Mouse (Mus musculus): Measurements from ENCODE around the gene Stag2.

DNA sequence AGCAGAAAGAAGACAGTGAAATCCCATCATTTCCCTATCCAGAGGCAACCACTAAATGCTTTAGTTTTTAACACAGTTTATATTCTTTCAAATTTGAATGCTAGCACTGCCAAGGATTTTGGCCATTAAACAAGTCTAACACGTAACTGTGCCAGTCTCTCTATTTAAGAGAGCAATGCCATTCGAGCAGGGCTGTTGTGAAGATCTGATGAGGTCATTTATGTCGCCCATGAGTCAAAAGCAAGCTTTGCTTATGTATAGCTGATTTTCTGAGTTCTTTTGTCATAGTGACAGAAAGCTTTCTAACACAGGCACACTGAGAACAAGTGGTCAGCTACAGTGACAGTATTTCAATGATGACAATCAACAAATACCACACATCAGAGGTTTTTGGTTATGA is 175.7 kb downstream of the Stag2 start:
- TF ChIP-seq POLR2A (IDR thresholded peaks at IDR 0.05; ENCODE audit: low read depth, low read length) (no peak), CTCF (IDR thresholded peaks at IDR 0.05; ENCODE audit: extremely low read depth, insufficient read depth, insufficient read length, insufficient replicate concordance) (no peak)

All from spleen, adult 2 months (tissue).